Mouse (Mus musculus) cerebellum, adult 2 months (tissue): ENCODE data around the gene Qars.

Experiments used
- CTCF ChIP-seq: fragments of 200-500 bp; IDR thresholded peaks from 2 replicates; pipeline ENCODE4 v1.5.1; 2011; ENCODE audit warnings: low read depth, mild to moderate bottlenecking, control low read depth, low read length, moderate library complexity, borderline replicate concordance; ENCODE audit not compliant: insufficient read depth
- POLR2A ChIP-seq: fragments of 200-500 bp; IDR thresholded peaks from 2 replicates; pipeline ENCODE4 v1.6.1; 2011; ENCODE audit warnings: low read length, control low read depth, borderline replicate concordance; ENCODE audit not compliant: insufficient read depth

DNA sequence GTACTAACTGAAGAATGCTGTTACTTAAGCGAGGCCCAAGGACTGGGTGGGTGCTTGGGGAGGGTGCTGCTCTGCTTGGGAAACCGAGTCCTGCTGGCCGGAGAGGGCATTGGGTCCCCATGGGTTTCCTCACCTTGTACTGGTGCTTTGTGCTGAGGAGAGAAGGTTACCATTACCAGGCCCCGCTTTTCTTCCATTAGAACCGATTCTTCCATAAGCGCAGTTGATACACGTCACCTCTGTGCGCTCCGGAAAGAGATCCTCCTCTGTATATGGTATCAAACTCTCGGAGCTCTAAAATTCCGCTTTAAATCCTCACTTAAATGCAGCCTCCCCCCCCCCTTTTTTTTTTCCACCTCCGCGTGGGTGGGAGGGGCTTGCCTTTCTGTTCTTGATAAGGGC, 10.4 kb downstream of the Qars start:
- TF ChIP-seq POLR2A (no peak), CTCF (no peak)
